Mouse (Mus musculus) forebrain, embryonic 16.5 days (tissue): ENCODE measurements around the gene Cog5. TPM values are rescaled to one million over a fixed set of nuclear protein-coding genes. Genes with fewer than 3 reads are reported as not detected.
A peak's percentile ranks its signal among the peaks of the same experiment; 100 is the strongest.
"Not testable (repeated sequence)": the region's sequence is repeated elsewhere in the genome, so short reads cannot be mapped to it uniquely, and the experiment has no call there.

Experiments used
- ATAC-seq: fragments of 200-750 bp; cut with Nextera tagmentation; 2 replicates; pipeline ENCODE4 v1.8.0; 2017; ENCODE audit warnings: mild to moderate bottlenecking, moderate library complexity
- H3K27ac ChIP-seq: fragments of 300-500 bp; sonication (generic); 2 replicates; pipeline ENCODE4 v1.5.1; 2014; ENCODE audit warnings: low read length, control low read depth
- H3K27me3 ChIP-seq: fragments of 300-500 bp; sonication (generic); replicated peaks from 2 replicates; pipeline ENCODE4 v1.6.1; 2014; ENCODE audit warnings: low read length; ENCODE audit not compliant: control insufficient read depth, insufficient read depth
- H3K36me3 ChIP-seq: fragments of 300-500 bp; sonication (generic); 2 replicates; pipeline ENCODE4 v1.6.1; 2014; ENCODE audit not compliant: control insufficient read depth, insufficient read depth
- H3K4me1 ChIP-seq: fragments of 300-500 bp; sonication (generic); replicated peaks from 2 replicates; pipeline ENCODE4 v1.6.1; 2014; ENCODE audit warnings: low read length; ENCODE audit not compliant: control insufficient read depth, insufficient read depth
- H3K4me2 ChIP-seq: fragments of 300-500 bp; sonication (generic); 2 replicates; pipeline ENCODE4 v1.6.1; 2014; ENCODE audit warnings: mild to moderate bottlenecking, low read length, control low read depth
- H3K4me3 ChIP-seq: fragments of 300-500 bp; sonication (generic); replicated peaks from 2 replicates; pipeline ENCODE4 v1.5.1; 2014; ENCODE audit warnings: mild to moderate bottlenecking, low read length, control low read depth
- H3K9ac ChIP-seq: fragments of 300-500 bp; sonication (generic); replicated peaks from 2 replicates; pipeline ENCODE4 v1.6.1; 2014; ENCODE audit warnings: low read depth, low read length, control low read depth
- H3K9me3 ChIP-seq: fragments of 300-500 bp; sonication (generic); 2 replicates; pipeline ENCODE4 v1.6.1; 2016; ENCODE audit warnings: low read length; ENCODE audit not compliant: control insufficient read depth
- WGBS: fragments of 180-500 bp; shearing (Covaris S2); extraction: QIAGEN DNeasy Blood & Tissue Kit; methylation state at CpG from one replicate; pipeline ENCODE4 v1.1.7; 2014; 5-methylcytosine and 5-hydroxymethylcytosine counted together
- polyA plus RNA-seq: library from polyadenylated mRNA; unstranded; fragments of >200 nt; fragmentation: Nextera tagmentation; extraction: Ambion mirVana; gene quantifications from 2 replicates; pipeline ENCODE4 v1.2.1, GENCODE M21; 2015

Gene Cog5
- polyA plus RNA-seq, result 25.0 and 25.1 TPM in 2 replicates

GRCm38 (mm10) chr12:31654197-31654964 is at the start of gene Cog5, which contains the start of gene Dus4l:
Gene Cog5, plus strand, starts transcription at chr12:31654869.
Gene Dus4l, minus strand, starts transcription at chr12:31654826.
- no peaks in the 10 kb centered on the region for H3K27me3 ChIP-seq
- peaks cover 4% of the 10 kb centered on the region for H3K4me1 ChIP-seq
- WGBS, result under 1% methylated on average over 47 of the region's 47 CpGs
- H3K9ac ChIP-seq, result peak within 1 kb of the TSS; percentile 81
- no peaks in the 10 kb centered on the region for H3K9me3 ChIP-seq
- peak within 1 kb of the TSS; percentile 71 for H3K27ac ChIP-seq
- no peaks in the 10 kb centered on the region for H3K36me3 ChIP-seq
- H3K4me3 ChIP-seq, result peak within 1 kb of the TSS; percentile 83
- ATAC-seq, result peak; percentile 97
- peak within 1 kb of the TSS; percentile 89 for H3K4me2 ChIP-seq

- 70% methylated on average over 3 of the region's 3 CpGs for WGBS
- H3K27me3 ChIP-seq, result no peaks in the 10 kb centered on the region
- no peak for ATAC-seq
- H3K36me3 ChIP-seq, result no peaks in the 10 kb centered on the region
- H3K27ac ChIP-seq, result no peak overlapping the region
- H3K4me2 ChIP-seq, result no peak overlapping the region
- no peaks in the 10 kb centered on the region for H3K4me1 ChIP-seq
- H3K9ac ChIP-seq, result no peak overlapping the region
- no peak overlapping the region for H3K4me3 ChIP-seq
- no peaks in the 10 kb centered on the region for H3K9me3 ChIP-seq
Measured at GRCm38 (mm10) chr12:31604894-31605293, 49.8 kb upstream of the Cog5 start.

GRCm38 (mm10) chr12:31608138-31608537 is 46.5 kb upstream of the Cog5 start:
- no peaks in the 10 kb centered on the region for H3K36me3 ChIP-seq
- no peak overlapping the region for H3K27ac ChIP-seq
- H3K9ac ChIP-seq, result no peak overlapping the region
- H3K27me3 ChIP-seq, result no peaks in the 10 kb centered on the region
- no peaks in the 10 kb centered on the region for H3K9me3 ChIP-seq
- no peaks in the 10 kb centered on the region for H3K4me1 ChIP-seq
- H3K4me2 ChIP-seq, result no peak overlapping the region
- ATAC-seq, result no peak
- H3K4me3 ChIP-seq, result no peak overlapping the region
- WGBS, result 10% methylated on average over 3 of the region's 3 CpGs

GRCm38 (mm10) chr12:31613353-31613752 is 41.3 kb upstream of the Cog5 start:
- H3K4me1 ChIP-seq, result no peaks in the 10 kb centered on the region
- no peak overlapping the region for H3K27ac ChIP-seq
- H3K9me3 ChIP-seq, result no peaks in the 10 kb centered on the region
- H3K4me3 ChIP-seq, result no peak overlapping the region
- no peak overlapping the region for H3K4me2 ChIP-seq
- ATAC-seq, result no peak
- H3K27me3 ChIP-seq, result no peaks in the 10 kb centered on the region
- H3K9ac ChIP-seq, result no peak overlapping the region
- 61% methylated on average over 4 of the region's 4 CpGs for WGBS
- 0 out of 2 replicates have a peak, but pooled peaks cover 3% of the 10 kb centered on the region for H3K36me3 ChIP-seq

- 89% methylated on average over 8 of the region's 8 CpGs for WGBS
- Histone ChIP-seq H3K27ac (no peak overlapping the region), H3K36me3 (0 out of 2 replicates have a peak, but pooled peaks cover 3% of the 10 kb centered on the region), H3K4me1 (no peaks in the 10 kb centered on the region), H3K4me3 (no peak overlapping the region), H3K9ac (no peak overlapping the region), H3K4me2 (no peak overlapping the region), H3K9me3 (no peaks in the 10 kb centered on the region), H3K27me3 (no peaks in the 10 kb centered on the region)
- ATAC-seq, result no peak
Measured at GRCm38 (mm10) chr12:31620106-31620505, 34.6 kb upstream of the Cog5 start.

GRCm38 (mm10) chr12:31625016-31625415 is 29.7 kb upstream of the Cog5 start:
- no peak for ATAC-seq

GRCm38 (mm10) chr12:31628396-31628795 is 26.3 kb upstream of the Cog5 start:
- H3K4me1 ChIP-seq, H3K27me3 ChIP-seq, H3K4me2 ChIP-seq, ATAC-seq, H3K9ac ChIP-seq, H3K36me3 ChIP-seq, H3K9me3 ChIP-seq, H3K4me3 ChIP-seq, H3K27ac ChIP-seq: not testable (repeated sequence)
- 95% methylated on average over 9 of the region's 9 CpGs for WGBS

More at GRCm38 (mm10) chr12:31625016-31625415, 29.7 kb upstream of the Cog5 start:
- no peaks in the 10 kb centered on the region for H3K27me3 ChIP-seq
- H3K9me3 ChIP-seq, result no peaks in the 10 kb centered on the region
- H3K9ac ChIP-seq, result no peak overlapping the region
- H3K4me3 ChIP-seq, result no peak overlapping the region
- H3K27ac ChIP-seq, result no peak overlapping the region
- WGBS, result 100% methylated on average over 1 of the region's 1 CpGs
- H3K36me3 ChIP-seq, result peaks cover 2% of the 10 kb centered on the region; the same call in 1 of the 2 replicates
- H3K4me2 ChIP-seq, result no peak overlapping the region
- no peaks in the 10 kb centered on the region for H3K4me1 ChIP-seq

GRCm38 (mm10) chr12:31633970-31634342 is 20.7 kb upstream of the Cog5 start:
- H3K27ac ChIP-seq, result no peak overlapping the region
- ATAC-seq, result peak; percentile 64
- H3K4me1 ChIP-seq, result peaks cover 9% of the 10 kb centered on the region
- H3K9ac ChIP-seq, result peak overlapping the region; percentile 74
- H3K27me3 ChIP-seq, result no peaks in the 10 kb centered on the region
- H3K36me3 ChIP-seq, result no peaks in the 10 kb centered on the region
- H3K9me3 ChIP-seq, result no peaks in the 10 kb centered on the region
- peak overlapping the region; percentile 62 for H3K4me3 ChIP-seq
- peak overlapping the region; percentile 76 for H3K4me2 ChIP-seq
- WGBS, result 8% methylated on average over 13 of the region's 13 CpGs

- 1% methylated on average over 69 of the region's 73 CpGs for WGBS
- Histone ChIP-seq H3K4me1 (peaks cover 9% of the 10 kb centered on the region), H3K27me3 (no peaks in the 10 kb centered on the region), H3K4me2 (peak within 1 kb of the TSS; percentile 76), H3K9ac (peak within 1 kb of the TSS; percentile 74), H3K4me3 (peak within 1 kb of the TSS; percentile 62), H3K36me3 (no peaks in the 10 kb centered on the region), H3K27ac (peak within 1 kb of the TSS; percentile 37), H3K9me3 (no peaks in the 10 kb centered on the region)
- ATAC-seq, result peak; percentile 84
Measured at GRCm38 (mm10) chr12:31634343-31635239, 20.1 kb upstream of the Cog5 start, which contains the start of gene Bcap29. Gene Bcap29, minus strand, starts transcription at chr12:31634658.
